Mouse (Mus musculus): Measurements from ENCODE around the gene Fam20a. TPM values are rescaled to one million over a fixed set of nuclear protein-coding genes. Genes with fewer than 3 reads are reported as not detected.

The Fam20a gene
- polyA plus RNA-seq, 1 experiment from 2014 or later = 1.3 TPM

GRCm38 (mm10) chr11:109675208-109675607 is 46.9 kb downstream of the Fam20a start:
- H3K4me2 ChIP-seq (ENCODE audit: low read depth, low read length) = no peak overlapping the region
- no peak overlapping the region for H3K4me3 ChIP-seq (ENCODE audit: low read depth, low read length)
- WGBS = 80% methylated on average over 3 of the region's 3 CpGs
- ATAC-seq (replicated peaks; ENCODE audit: insufficient number of reproducible peaks, low FRiP score, low TSS enrichment, low read depth) = no peak
- no peaks in the 10 kb centered on the region for H3K36me3 ChIP-seq (replicated peaks; ENCODE audit: control insufficient read depth, insufficient read depth, low read depth, low read length)
- H3K9me3 ChIP-seq (replicated peaks; ENCODE audit: control insufficient read depth, low read length) = no peaks in the 10 kb centered on the region
- H3K4me1 ChIP-seq (ENCODE audit: control insufficient read depth, insufficient read depth, low read length) = no peaks in the 10 kb centered on the region
- no peaks in the 10 kb centered on the region for H3K27me3 ChIP-seq (ENCODE audit: control insufficient read depth, insufficient read depth, low read length)
- DNase-seq (ENCODE audit: low spot score) = no peak
- H3K27ac ChIP-seq (replicated peaks; ENCODE audit: low read depth, low read length) = no peak overlapping the region
- no peak overlapping the region for H3K9ac ChIP-seq (replicated peaks; ENCODE audit: low read length)

- H3K4me3 ChIP-seq (ENCODE audit: low read depth, low read length) = no peak overlapping the region
- no peak overlapping the region for H3K4me2 ChIP-seq (ENCODE audit: low read depth, low read length)
- H3K9me3 ChIP-seq (replicated peaks; ENCODE audit: control insufficient read depth, low read length) = no peaks in the 10 kb centered on the region
- no peaks in the 10 kb centered on the region for H3K27me3 ChIP-seq (ENCODE audit: control insufficient read depth, insufficient read depth, low read length)
- H3K9ac ChIP-seq (replicated peaks; ENCODE audit: low read length) = no peak overlapping the region
- WGBS = 79% methylated on average over 11 of the region's 11 CpGs
- DNase-seq (ENCODE audit: low spot score) = no peak
- no peak overlapping the region for H3K27ac ChIP-seq (replicated peaks; ENCODE audit: low read depth, low read length)
- ATAC-seq (replicated peaks; ENCODE audit: insufficient number of reproducible peaks, low FRiP score, low TSS enrichment, low read depth) = no peak
- no peaks in the 10 kb centered on the region for H3K36me3 ChIP-seq (replicated peaks; ENCODE audit: control insufficient read depth, insufficient read depth, low read depth, low read length)
- H3K4me1 ChIP-seq (ENCODE audit: control insufficient read depth, insufficient read depth, low read length) = no peaks in the 10 kb centered on the region
Observed at GRCm38 (mm10) chr11:109674542-109674941, 47.5 kb downstream of the Fam20a start.

- no peak overlapping the region for H3K9ac ChIP-seq (replicated peaks; ENCODE audit: low read length)
- H3K4me3 ChIP-seq (ENCODE audit: low read depth, low read length) = no peak overlapping the region
- 87% methylated on average over 7 of the region's 7 CpGs for WGBS
- H3K4me1 ChIP-seq (ENCODE audit: control insufficient read depth, insufficient read depth, low read length) = no peaks in the 10 kb centered on the region
- H3K4me2 ChIP-seq (ENCODE audit: low read depth, low read length) = no peak overlapping the region
- H3K36me3 ChIP-seq (replicated peaks; ENCODE audit: control insufficient read depth, insufficient read depth, low read depth, low read length) = no peaks in the 10 kb centered on the region
- H3K9me3 ChIP-seq (replicated peaks; ENCODE audit: control insufficient read depth, low read length) = no peaks in the 10 kb centered on the region
- DNase-seq (ENCODE audit: low spot score) (no peak), ATAC-seq (replicated peaks; ENCODE audit: insufficient number of reproducible peaks, low FRiP score, low TSS enrichment, low read depth) (no peak)
- no peak overlapping the region for H3K27ac ChIP-seq (replicated peaks; ENCODE audit: low read depth, low read length)
- no peaks in the 10 kb centered on the region for H3K27me3 ChIP-seq (ENCODE audit: control insufficient read depth, insufficient read depth, low read length)
Observed at GRCm38 (mm10) chr11:109673741-109674140, 48.3 kb downstream of the Fam20a start.

- DNase-seq (ENCODE audit: low spot score) = no peak
- Histone ChIP-seq H3K4me3 (ENCODE audit: low read depth, low read length) (no peak overlapping the region), H3K27ac (replicated peaks; ENCODE audit: low read depth, low read length) (no peak overlapping the region), H3K36me3 (replicated peaks; ENCODE audit: control insufficient read depth, insufficient read depth, low read depth, low read length) (no peaks in the 10 kb centered on the region), H3K9me3 (replicated peaks; ENCODE audit: control insufficient read depth, low read length) (no peaks in the 10 kb centered on the region), H3K27me3 (ENCODE audit: control insufficient read depth, insufficient read depth, low read length) (no peaks in the 10 kb centered on the region), H3K4me1 (ENCODE audit: control insufficient read depth, insufficient read depth, low read length) (no peaks in the 10 kb centered on the region), H3K9ac (replicated peaks; ENCODE audit: low read length) (no peak overlapping the region), H3K4me2 (ENCODE audit: low read depth, low read length) (no peak overlapping the region)
- no peak for ATAC-seq (replicated peaks; ENCODE audit: insufficient number of reproducible peaks, low FRiP score, low TSS enrichment, low read depth)
- 75% methylated on average over 21 of the region's 21 CpGs for WGBS
Observed at GRCm38 (mm10) chr11:109672881-109673739, 49.0 kb downstream of the Fam20a start.

GRCm38 (mm10) chr11:109672396-109672795 is 49.7 kb downstream of the Fam20a start:
- H3K27me3 ChIP-seq (ENCODE audit: control insufficient read depth, insufficient read depth, low read length) = no peaks in the 10 kb centered on the region
- no peak for DNase-seq (ENCODE audit: low spot score)
- no peak overlapping the region for H3K27ac ChIP-seq (replicated peaks; ENCODE audit: low read depth, low read length)
- no peaks in the 10 kb centered on the region for H3K9me3 ChIP-seq (replicated peaks; ENCODE audit: control insufficient read depth, low read length)
- H3K4me1 ChIP-seq (ENCODE audit: control insufficient read depth, insufficient read depth, low read length) = no peaks in the 10 kb centered on the region
- H3K9ac ChIP-seq (replicated peaks; ENCODE audit: low read length) = no peak overlapping the region
- H3K4me3 ChIP-seq (ENCODE audit: low read depth, low read length) = no peak overlapping the region
- ATAC-seq (replicated peaks; ENCODE audit: insufficient number of reproducible peaks, low FRiP score, low TSS enrichment, low read depth) = no peak
- WGBS = 90% methylated on average over 8 of the region's 8 CpGs
- no peaks in the 10 kb centered on the region; the same call in 1 of the 2 replicates for H3K36me3 ChIP-seq (replicated peaks; ENCODE audit: control insufficient read depth, insufficient read depth, low read depth, low read length)
- H3K4me2 ChIP-seq (ENCODE audit: low read depth, low read length) = no peak overlapping the region

- Histone ChIP-seq H3K4me2 (ENCODE audit: low read depth, low read length) (no peak overlapping the region), H3K9me3 (replicated peaks; ENCODE audit: control insufficient read depth, low read length) (no peaks in the 10 kb centered on the region), H3K27ac (replicated peaks; ENCODE audit: low read depth, low read length) (no peak overlapping the region), H3K27me3 (ENCODE audit: control insufficient read depth, insufficient read depth, low read length) (no peaks in the 10 kb centered on the region), H3K9ac (replicated peaks; ENCODE audit: low read length) (no peak overlapping the region), H3K4me3 (ENCODE audit: low read depth, low read length) (no peak overlapping the region), H3K36me3 (replicated peaks; ENCODE audit: control insufficient read depth, insufficient read depth, low read depth, low read length) (no peaks in the 10 kb centered on the region; the same call in 1 of the 2 replicates), H3K4me1 (ENCODE audit: control insufficient read depth, insufficient read depth, low read length) (no peaks in the 10 kb centered on the region)
- 86% methylated on average over 5 of the region's 5 CpGs for whole genome bisulfite sequencing
- no peak for DNase-seq (ENCODE audit: low spot score)
- no peak for ATAC-seq (replicated peaks; ENCODE audit: insufficient number of reproducible peaks, low FRiP score, low TSS enrichment, low read depth)
Observed at GRCm38 (mm10) chr11:109672021-109672324, 50.1 kb downstream of the Fam20a start.

- Histone ChIP-seq H3K27me3 (ENCODE audit: control insufficient read depth, insufficient read depth, low read length) (no peaks in the 10 kb centered on the region), H3K9me3 (replicated peaks; ENCODE audit: control insufficient read depth, low read length) (no peaks in the 10 kb centered on the region), H3K4me2 (ENCODE audit: low read depth, low read length) (no peak overlapping the region), H3K27ac (replicated peaks; ENCODE audit: low read depth, low read length) (no peak overlapping the region), H3K4me1 (ENCODE audit: control insufficient read depth, insufficient read depth, low read length) (no peaks in the 10 kb centered on the region), H3K9ac (replicated peaks; ENCODE audit: low read length) (no peak overlapping the region), H3K36me3 (replicated peaks; ENCODE audit: control insufficient read depth, insufficient read depth, low read depth, low read length) (no peaks in the 10 kb centered on the region; the same call in 1 of the 2 replicates), H3K4me3 (ENCODE audit: low read depth, low read length) (no peak overlapping the region)
- WGBS = 69% methylated on average over 6 of the region's 6 CpGs
- DNase-seq (ENCODE audit: low spot score) (no peak), ATAC-seq (replicated peaks; ENCODE audit: insufficient number of reproducible peaks, low FRiP score, low TSS enrichment, low read depth) (no peak)
Observed at GRCm38 (mm10) chr11:109671136-109672020, 50.7 kb downstream of the Fam20a start.
